In the genomic region with DNA sequence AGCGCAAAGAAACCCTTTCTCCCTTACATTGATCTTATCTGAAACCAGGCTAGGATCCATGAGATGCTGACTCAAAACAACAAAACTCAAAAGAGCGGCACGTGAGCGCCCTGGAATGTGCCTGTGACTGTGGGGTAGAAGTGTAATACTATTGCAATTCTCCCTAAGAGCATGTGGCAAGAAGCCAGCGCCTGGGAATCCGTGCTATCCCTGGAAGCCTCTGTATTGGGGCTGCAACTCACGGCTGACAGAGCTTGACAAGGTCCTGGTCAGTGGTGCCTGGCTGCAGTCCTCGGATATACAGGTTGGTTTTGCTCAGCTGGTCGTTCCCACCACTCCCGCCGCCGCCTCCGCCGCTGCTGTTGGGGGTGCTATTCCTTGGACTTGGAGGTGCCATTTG, we compare ENCODE assay signal across 9 mouse cellular contexts. TPM values are rescaled to one million over a fixed set of nuclear protein-coding genes. Genes with fewer than 3 reads are reported as not detected.
DNase-seq lines count a peak whose midpoint lies in the region; ATAC-seq lines count a peak whose summit lies in the region.
"Had no signal": no experiment of that assay in that cellular context is flagged by ENCODE, and none has a peak within 500 bp of the region (broad histone marks: within the 10 kb centered on the region; RNA-seq: fewer than 3 reads in every experiment).

No protein-coding gene starts in this region.

- no peaks in the 10 kb centered on the region for H3K9me3 ChIP-seq in forebrain, embryonic 10.5 days
- H3K9me3 ChIP-seq in forebrain, embryonic 12.5 days, result no peaks in the 10 kb centered on the region
- H3K9me3 ChIP-seq: hindbrain, embryonic 15.5 days had no signal

- no peaks in the 10 kb centered on the region for H3K27me3 ChIP-seq in forebrain, embryonic 10.5 days (ENCODE audit: poor library complexity, severe bottlenecking)
- no peaks in the 10 kb centered on the region for H3K27me3 ChIP-seq in forebrain, embryonic 12.5 days
- H3K27me3 ChIP-seq: hindbrain, embryonic 15.5 days had no signal

- peak; percentile 29 to 60 for DNase-seq in adrenal gland, adult 18-20 months (ENCODE audit: low spot score in 2 of 2)
- peak; percentile 48 for DNase-seq in gastrocnemius, adult 18-20 months (ENCODE audit: low spot score)
- peak; percentile 87 for DNase-seq in heart, postnatal 4 days
- DNase-seq in lung, postnatal 4 days, result peak; percentile 57 to 76
- no peak for DNase-seq in forebrain, embryonic 10.5 days (ENCODE audit: extremely low spot score, low spot score)
- DNase-seq in right cerebral cortex, postnatal 10 days (ENCODE audit: low spot score in 2 of 2), result no peak
- no peak for DNase-seq in T-cell, adult 2 months (ENCODE audit: low spot score)

- WGBS in forebrain, embryonic 10.5 days, result 92% methylated on average over 14 of the region's 14 CpGs
- 87% methylated on average over 14 of the region's 14 CpGs for WGBS in forebrain, embryonic 12.5 days

- no peak overlapping the region for H3K4me2 ChIP-seq in forebrain, embryonic 12.5 days
- H3K4me2 ChIP-seq: hindbrain, embryonic 15.5 days had no signal

- no peak overlapping the region for H3K27ac ChIP-seq in forebrain, embryonic 10.5 days
- H3K27ac ChIP-seq in forebrain, embryonic 12.5 days, result no peak overlapping the region
- H3K27ac ChIP-seq: hindbrain, embryonic 15.5 days had no signal

- peaks cover 32% of the 10 kb centered on the region for H3K36me3 ChIP-seq in forebrain, embryonic 10.5 days (replicated peaks)
- H3K36me3 ChIP-seq in forebrain, embryonic 12.5 days (replicated peaks), result peaks cover 6% of the 10 kb centered on the region; the same call in 1 of the 2 replicates
- H3K36me3 ChIP-seq: hindbrain, embryonic 15.5 days had no signal

- no peak overlapping the region for H3K4me3 ChIP-seq in forebrain, embryonic 10.5 days
- no peak overlapping the region for H3K4me3 ChIP-seq in forebrain, embryonic 12.5 days (replicated peaks)
- H3K4me3 ChIP-seq: hindbrain, embryonic 15.5 days had no signal

- no peak overlapping the region for H3K9ac ChIP-seq in forebrain, embryonic 12.5 days
- H3K9ac ChIP-seq: hindbrain, embryonic 15.5 days had no signal

- ATAC-seq in forebrain, embryonic 12.5 days (ENCODE audit: low FRiP score), result no peak

- peaks cover 15% of the 10 kb centered on the region for H3K4me1 ChIP-seq in forebrain, embryonic 10.5 days
- H3K4me1 ChIP-seq in forebrain, embryonic 12.5 days, result peaks cover 6% of the 10 kb centered on the region
- H3K4me1 ChIP-seq: hindbrain, embryonic 15.5 days had no signal

RNA-seq across cellular contexts. Expression of a gene that starts 29.2 kb away (rescaled TPM):
- 100 to 1,000 TPM in 1 of 2 experiments, 10 to 100 TPM in 1; 90.1 to 106 TPM for total RNA-seq in adrenal gland, adult 18-20 months (2021)
- 10 to 100 TPM; 61.7 to 69.1 TPM for total RNA-seq in gastrocnemius, adult 18-20 months (2021)
- total RNA-seq in heart, postnatal 4 days (2021), result 10 to 100 TPM; 95.9 to 97.3 TPM
- 26.6 and 28.6 TPM in 2 replicates for polyA plus RNA-seq in forebrain, embryonic 10.5 days (2016; fragmentation: Nextera tagmentation; extraction: Ambion mirVana)
- polyA plus RNA-seq in forebrain, embryonic 12.5 days (2016; fragmentation: Nextera tagmentation; extraction: Ambion mirVana), result 19.2 and 20.3 TPM in 2 replicates

RNA-seq across cellular contexts. Expression of a gene that starts 43.3 kb away (rescaled TPM):
- 1 to 10 TPM; 2.9 TPM for total RNA-seq in adrenal gland, adult 18-20 months (2021)
- under 1 TPM; 0.43 TPM for total RNA-seq in gastrocnemius, adult 18-20 months (2021)
- total RNA-seq in heart, postnatal 4 days (2021), result 1 to 10 TPM in 1 of 2 experiments, under 1 TPM in 1; 0.48 to 1.2 TPM
- 1.5 and 2.3 TPM in 2 replicates for polyA plus RNA-seq in forebrain, embryonic 10.5 days (2016; fragmentation: Nextera tagmentation; extraction: Ambion mirVana)
- 0.94 and 1.3 TPM in 2 replicates for polyA plus RNA-seq in forebrain, embryonic 12.5 days (2016; fragmentation: Nextera tagmentation; extraction: Ambion mirVana)

RNA-seq across cellular contexts. Expression of a gene that starts 59.6 kb away (rescaled TPM):
- 10 to 100 TPM; 35.6 to 45.3 TPM for total RNA-seq in adrenal gland, adult 18-20 months (2021)
- total RNA-seq in gastrocnemius, adult 18-20 months (2021), result 10 to 100 TPM; 12.4 to 13.9 TPM
- total RNA-seq in heart, postnatal 4 days (2021), result 10 to 100 TPM; 28.0 to 30.0 TPM
- polyA plus RNA-seq in forebrain, embryonic 10.5 days (2016; fragmentation: Nextera tagmentation; extraction: Ambion mirVana), result 13.5 and 15.2 TPM in 2 replicates
- polyA plus RNA-seq in forebrain, embryonic 12.5 days (2016; fragmentation: Nextera tagmentation; extraction: Ambion mirVana), result 14.0 and 14.6 TPM in 2 replicates

Comparison
In these comparisons a context has a peak if more than half of its experiments do, and no peak if none do; other contexts are left out.
1. DNase-seq: peak in adrenal gland, adult 18-20 months (2 of 2), gastrocnemius, adult 18-20 months (single experiment), heart, postnatal 4 days (single experiment) and lung, postnatal 4 days (2 of 2); none in forebrain, embryonic 10.5 days (single experiment), right cerebral cortex, postnatal 10 days (0 of 2) and T-cell, adult 2 months (single experiment).